Mouse (Mus musculus): Measurements from ENCODE around the gene Dlg2.

GRCm38 (mm10) chr7:92441611-92442010 lies 1965.1 kb downstream of the Dlg2 start:
- TF ChIP-seq CTCF (IDR thresholded peaks at IDR 0.05; ENCODE audit: low read depth, low read length) (no peak), POLR2A (IDR thresholded peaks at IDR 0.05; ENCODE audit: borderline replicate concordance, low read depth, low read length) (no peak)

Measured in bone marrow macrophage, adult 2 months (primary cell).